Mouse (Mus musculus) olfactory bulb, adult 2 months (tissue): ENCODE measurements around the gene Zfp992. TPM values are rescaled to one million over a fixed set of nuclear protein-coding genes. Genes with fewer than 3 reads are reported as not detected.
"Not testable (repeated sequence)": the region's sequence is repeated elsewhere in the genome, so short reads cannot be mapped to it uniquely, and the experiment has no call there.

Experiments
- H3K27ac ChIP-seq: fragments of 200-500 bp; 2 replicates; pipeline ENCODE4 v1.5.1; 2012; ENCODE audit warnings: low read depth, low read length; ENCODE audit not compliant: insufficient read depth
- H3K4me1 ChIP-seq: fragments of 200-500 bp; 2 replicates; pipeline ENCODE4 v1.6.1; 2012; ENCODE audit warnings: low read length; ENCODE audit not compliant: control insufficient read depth, insufficient read depth
- H3K4me3 ChIP-seq: fragments of 200-500 bp; 2 replicates; pipeline ENCODE4 v1.5.1; 2012; ENCODE audit warnings: mild to moderate bottlenecking, low read depth, low read length, moderate library complexity; ENCODE audit not compliant: insufficient read depth
- CTCF ChIP-seq: fragments of 200-500 bp; IDR thresholded peaks from 2 replicates; pipeline ENCODE4 v1.5.1; 2012; ENCODE audit warnings: low read depth, mild to moderate bottlenecking, low read length, moderate library complexity; ENCODE audit not compliant: insufficient read depth
- POLR2A ChIP-seq: fragments of 200-500 bp; IDR thresholded peaks from 2 replicates; pipeline ENCODE4 v1.6.1; 2012; ENCODE audit warnings: mild to moderate bottlenecking, low read depth, low read length, moderate library complexity; ENCODE audit not compliant: insufficient read depth
- WGBS: fragments of 180-500 bp; shearing (Covaris S2); methylation state at CpG from one replicate; pipeline ENCODE4 v1.1.7; 2018; 5-methylcytosine and 5-hydroxymethylcytosine counted together
- polyA plus RNA-seq: library from polyadenylated mRNA; stranded (reverse); fragments of >200 nt; gene quantifications from 2 replicates; pipeline ENCODE4 v1.2.4, GENCODE M21; 2012; ENCODE audit warnings: low replicate concordance; ENCODE audit not compliant: missing spikeins, insufficient read depth, insufficient read length

The Zfp992 gene
- polyA plus RNA-seq, 1 experiment: not detected

- WGBS: 69% methylated on average over 4 of the region's 4 CpGs
- no peak for TF ChIP-seq CTCF
- no peak for TF ChIP-seq POLR2A
- Histone ChIP-seq H3K27ac (no peak overlapping the region), H3K4me1 (no peaks in the 10 kb centered on the region), H3K4me3 (no peak overlapping the region)
These were observed 46.2 kb downstream of the Zfp992 start for GRCm38 (mm10) chr4:146494980-146495379.

GRCm38 (mm10) chr4:146497695-146498275 is 49.0 kb downstream of the Zfp992 start:
- WGBS: 81% methylated on average over 9 of the region's 9 CpGs
- not testable (repeated sequence) for H3K4me1 ChIP-seq, H3K4me3 ChIP-seq, H3K27ac ChIP-seq

GRCm38 (mm10) chr4:146501727-146502126 is 52.9 kb downstream of the Zfp992 start, which contains the start of gene Zfp981:
TSS of gene Zfp981 (plus strand) at chr4:146502027.
- H3K27ac ChIP-seq, H3K4me1 ChIP-seq, H3K4me3 ChIP-seq: not testable (repeated sequence)
- WGBS: 89% methylated on average over 4 of the region's 4 CpGs

- WGBS: 96% methylated on average over 23 of the region's 24 CpGs
- not testable (repeated sequence) for H3K4me1 ChIP-seq, H3K4me3 ChIP-seq, H3K27ac ChIP-seq
These were observed 60.2 kb downstream of the Zfp992 start for GRCm38 (mm10) chr4:146509029-146509428.

DNA sequence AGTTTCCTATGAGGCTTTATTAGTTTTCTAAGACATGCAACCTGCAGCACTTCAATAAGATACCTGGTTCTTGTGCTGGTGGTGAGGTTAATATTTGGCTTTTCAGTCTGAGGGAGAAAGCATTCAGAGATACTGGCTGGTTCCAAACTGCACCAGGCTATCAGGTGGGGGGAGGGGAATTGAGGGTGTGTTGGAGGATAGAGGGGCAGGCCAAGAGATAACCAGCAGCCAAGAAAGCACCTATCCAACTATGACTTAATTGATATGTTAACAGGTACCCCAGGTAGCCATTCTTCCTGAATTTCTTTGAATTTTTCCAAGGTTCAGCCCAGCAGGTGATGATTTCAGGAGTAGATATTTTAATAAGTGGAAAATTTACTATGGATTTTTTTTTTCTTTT is 63.0 kb downstream of the Zfp992 start:
- not testable (repeated sequence) for H3K27ac ChIP-seq, H3K4me1 ChIP-seq, H3K4me3 ChIP-seq

DNA sequence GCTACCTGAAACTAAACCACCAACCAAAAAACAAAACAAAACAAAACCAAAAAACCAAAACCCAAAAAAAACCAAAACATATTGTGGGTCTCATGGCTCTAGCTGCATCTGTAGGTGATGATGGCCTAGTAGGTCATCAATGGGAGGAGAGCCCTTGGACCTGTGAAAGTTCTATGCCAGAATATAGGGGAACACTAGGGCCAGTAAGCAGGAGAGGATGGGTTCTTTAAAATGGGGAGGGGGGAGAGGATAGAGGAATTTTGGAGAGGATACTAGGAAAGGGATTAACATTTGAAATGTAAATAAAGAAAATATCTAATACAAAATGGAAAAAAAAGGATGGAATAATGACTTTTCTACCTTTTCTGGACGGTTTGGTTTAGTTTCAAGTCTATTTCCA is 67.7 kb downstream of the Zfp992 start:
- no peaks in the 10 kb centered on the region for H3K4me1 ChIP-seq
- no peak overlapping the region for H3K27ac ChIP-seq
- TF ChIP-seq POLR2A (no peak), CTCF (no peak)
- 46% methylated on average over 1 of the region's 1 CpGs for WGBS
- no peak overlapping the region for H3K4me3 ChIP-seq

GRCm38 (mm10) chr4:146517150-146517549 is 68.3 kb downstream of the Zfp992 start:
- 53% methylated on average over 2 of the region's 2 CpGs for WGBS
- not testable (repeated sequence) for H3K4me3 ChIP-seq, H3K4me1 ChIP-seq, H3K27ac ChIP-seq

Other genes starting within 250 kb of the Zfp992 start
- not detected in 2 replicates for gene Zfp981, start 53.0 kb downstream of the Zfp992 start, polyA plus RNA-seq
- not detected in 2 replicates for gene Zfp993, start 161.9 kb downstream of the Zfp992 start, polyA plus RNA-seq